Mouse (Mus musculus): ENCODE data around the gene Luc7l3. TPM values are rescaled to one million over a fixed set of nuclear protein-coding genes. Genes with fewer than 3 reads are reported as not detected.

Luc7l3 gene
- polyA plus RNA-seq, 1 experiment from 2014 or later = 165 TPM

DNA sequence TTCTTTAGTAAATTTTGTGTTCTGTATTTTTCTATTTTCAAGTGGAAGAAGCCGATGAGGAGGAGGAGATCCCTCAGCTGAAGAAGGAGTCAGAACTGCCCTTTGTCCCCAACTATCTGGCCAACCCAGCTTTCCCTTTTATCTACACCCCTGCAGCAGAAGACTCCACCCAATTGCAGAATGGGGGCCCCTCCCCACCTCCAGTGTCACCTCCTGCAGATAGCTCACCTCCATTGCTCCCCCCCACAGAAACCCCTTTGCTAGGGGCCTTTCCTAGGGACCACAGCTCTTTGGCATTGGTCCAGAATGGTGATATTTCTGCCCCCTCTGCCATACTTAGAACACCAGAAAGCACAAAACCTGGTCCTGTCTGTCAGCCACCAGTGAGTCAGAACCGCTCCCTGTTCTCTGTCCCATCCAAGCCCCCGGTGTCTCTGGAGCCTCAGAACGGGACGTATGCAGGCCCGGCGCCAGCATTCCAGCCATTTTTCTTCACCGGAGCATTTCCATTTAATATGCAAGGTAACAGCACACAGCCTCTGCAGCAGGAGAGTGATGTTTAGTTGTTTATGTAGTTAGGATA, 12.7 kb upstream of the Luc7l3 start:
- Histone ChIP-seq H3K4me3 (replicated peaks) (no peak overlapping the region), H3K4me1 (replicated peaks) (peaks cover 26% of the 10 kb centered on the region), H3K4me2 (replicated peaks) (no peak overlapping the region), H3K27ac (no peak overlapping the region), H3K27me3 (no peaks in the 10 kb centered on the region), H3K9ac (replicated peaks) (no peak overlapping the region), H3K36me3 (peaks cover 41% of the 10 kb centered on the region), H3K9me3 (no peaks in the 10 kb centered on the region)
- ATAC-seq = no peak
- WGBS = 91% methylated on average over 8 of the region's 8 CpGs

DNA sequence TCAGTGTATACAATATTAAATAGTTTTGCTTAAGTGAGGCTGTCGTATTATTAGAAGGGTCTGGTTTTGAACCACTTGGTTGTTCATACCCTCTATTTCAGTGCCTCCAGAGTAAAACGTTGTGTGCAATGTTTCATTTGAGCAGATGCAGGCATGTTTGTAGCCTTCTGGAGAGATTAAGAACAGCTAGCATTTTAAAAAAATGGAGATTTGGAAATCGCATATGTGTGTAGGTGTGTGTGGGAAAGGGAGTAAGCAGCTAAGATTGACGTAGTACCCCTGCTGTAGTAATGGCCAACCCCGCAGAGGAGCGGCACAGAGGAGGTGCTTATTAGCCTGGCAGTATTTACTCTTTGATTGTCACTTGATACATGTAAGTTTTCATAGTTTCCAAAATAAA, 10.9 kb upstream of the Luc7l3 start:
- ATAC-seq = no peak
- peaks cover 23% of the 10 kb centered on the region for H3K36me3 ChIP-seq
- WGBS = 94% methylated on average over 6 of the region's 6 CpGs
- no peak overlapping the region for H3K27ac ChIP-seq
- H3K4me1 ChIP-seq (replicated peaks) = peaks cover 36% of the 10 kb centered on the region
- no peak overlapping the region for H3K9ac ChIP-seq (replicated peaks)
- H3K27me3 ChIP-seq = no peaks in the 10 kb centered on the region
- H3K4me2 ChIP-seq (replicated peaks) = no peak overlapping the region
- no peak overlapping the region for H3K4me3 ChIP-seq (replicated peaks)
- no peaks in the 10 kb centered on the region for H3K9me3 ChIP-seq

DNA sequence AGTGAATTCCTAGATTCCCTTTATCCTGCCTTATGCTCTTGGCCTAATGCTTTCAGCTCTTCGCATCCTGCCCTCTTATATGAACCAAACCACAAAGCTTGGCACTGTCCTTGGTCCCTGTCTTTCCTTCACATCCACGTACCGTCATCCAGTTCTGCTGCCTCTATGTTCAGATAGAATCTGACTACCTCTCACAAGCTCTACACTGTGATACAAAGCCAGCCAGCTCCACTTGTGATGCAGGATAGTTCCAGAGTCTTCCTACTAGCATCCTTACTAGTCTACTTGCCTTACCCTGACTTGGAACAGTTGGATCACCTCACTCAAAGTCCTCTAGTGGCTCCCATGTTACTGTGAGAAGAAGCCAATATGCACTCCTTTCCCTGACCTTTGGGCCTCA, 8.4 kb upstream of the Luc7l3 start:
- 93% methylated on average over 3 of the region's 3 CpGs for WGBS
- peaks cover 12% of the 10 kb centered on the region for H3K36me3 ChIP-seq
- no peak overlapping the region for H3K27ac ChIP-seq
- ATAC-seq = no peak
- 0 out of 2 replicates have a peak overlapping the region, but pooled peaks have one; percentile 4 for H3K9ac ChIP-seq (replicated peaks)
- no peaks in the 10 kb centered on the region for H3K27me3 ChIP-seq
- H3K4me2 ChIP-seq (replicated peaks) = no peak overlapping the region; the same call in 1 of the 2 replicates
- no peaks in the 10 kb centered on the region for H3K9me3 ChIP-seq
- H3K4me3 ChIP-seq (replicated peaks) = no peak overlapping the region
- H3K4me1 ChIP-seq (replicated peaks) = peaks cover 46% of the 10 kb centered on the region

DNA sequence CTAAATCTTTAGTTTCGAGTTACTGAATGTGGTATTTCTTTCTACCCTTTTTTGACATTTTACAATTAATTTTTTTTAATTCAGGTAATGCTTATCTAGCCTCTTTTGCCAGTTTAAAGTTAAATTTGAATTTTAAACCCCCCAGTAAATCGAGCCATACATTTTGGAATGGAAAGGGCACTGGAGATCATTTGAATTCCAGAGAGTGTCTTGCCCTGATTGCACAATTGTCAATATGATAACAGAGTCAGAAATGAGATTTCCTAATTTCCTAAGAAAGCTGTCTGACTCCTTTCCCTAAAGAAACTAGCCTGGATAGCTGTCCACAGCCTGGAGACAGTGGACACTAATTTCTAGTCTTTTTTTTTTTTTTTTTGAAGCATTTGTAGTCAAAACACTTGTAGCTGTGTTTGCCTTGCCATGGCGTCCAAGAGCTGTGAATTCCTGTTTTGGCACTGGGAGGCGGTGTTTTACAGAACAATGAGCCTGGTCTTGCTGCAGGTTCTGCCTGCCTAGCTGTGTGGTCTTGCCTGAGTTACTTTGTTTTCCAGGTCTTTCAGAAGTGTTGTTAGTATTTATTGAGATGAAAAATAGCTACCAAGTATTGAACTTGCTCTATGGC, 7.6 kb upstream of the Luc7l3 start:
- Histone ChIP-seq H3K27me3 (no peaks in the 10 kb centered on the region), H3K4me3 (replicated peaks) (0 out of 2 replicates have a peak overlapping the region, but pooled peaks have one; percentile 6), H3K4me1 (replicated peaks) (peaks cover 46% of the 10 kb centered on the region), H3K27ac (peak overlapping the region; percentile 35), H3K9me3 (no peaks in the 10 kb centered on the region), H3K4me2 (replicated peaks) (peak overlapping the region; percentile 78), H3K9ac (replicated peaks) (0 out of 2 replicates have a peak overlapping the region, but pooled peaks have one; percentile 3), H3K36me3 (peaks cover 6% of the 10 kb centered on the region)
- no peak for ATAC-seq
- 43% methylated on average over 4 of the region's 4 CpGs for WGBS

DNA sequence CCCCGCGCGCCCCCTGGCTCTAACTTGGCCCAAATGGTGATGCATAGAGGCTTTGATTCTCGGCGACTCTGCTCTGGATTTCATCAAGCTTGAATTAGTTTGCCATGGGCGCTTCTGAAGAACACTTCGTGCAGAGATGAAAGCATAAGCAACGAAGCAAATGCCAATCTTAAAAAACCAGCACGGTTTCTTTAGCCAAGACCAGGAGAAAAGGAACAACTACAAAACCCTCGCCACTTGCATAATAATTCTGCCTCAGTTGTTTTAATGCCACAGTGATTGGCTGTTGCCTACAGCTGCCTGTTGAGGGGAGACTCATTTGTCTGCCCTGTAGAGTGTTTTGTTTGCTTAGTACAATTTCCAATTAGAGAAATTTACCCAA, 6.8 kb upstream of the Luc7l3 start:
- under 1% methylated on average over 10 of the region's 10 CpGs for WGBS
- 0 out of 2 replicates have a peak, but pooled peaks cover under 1% of the 10 kb centered on the region for H3K36me3 ChIP-seq
- no peaks in the 10 kb centered on the region for H3K9me3 ChIP-seq
- peak overlapping the region; percentile 99 for H3K27ac ChIP-seq
- ATAC-seq = no peak
- H3K9ac ChIP-seq (replicated peaks) = peak overlapping the region; percentile 95
- peak overlapping the region; percentile 70 for H3K4me3 ChIP-seq (replicated peaks)
- peaks cover 46% of the 10 kb centered on the region for H3K4me1 ChIP-seq (replicated peaks)
- no peaks in the 10 kb centered on the region for H3K27me3 ChIP-seq
- H3K4me2 ChIP-seq (replicated peaks) = peak overlapping the region; percentile 78

DNA sequence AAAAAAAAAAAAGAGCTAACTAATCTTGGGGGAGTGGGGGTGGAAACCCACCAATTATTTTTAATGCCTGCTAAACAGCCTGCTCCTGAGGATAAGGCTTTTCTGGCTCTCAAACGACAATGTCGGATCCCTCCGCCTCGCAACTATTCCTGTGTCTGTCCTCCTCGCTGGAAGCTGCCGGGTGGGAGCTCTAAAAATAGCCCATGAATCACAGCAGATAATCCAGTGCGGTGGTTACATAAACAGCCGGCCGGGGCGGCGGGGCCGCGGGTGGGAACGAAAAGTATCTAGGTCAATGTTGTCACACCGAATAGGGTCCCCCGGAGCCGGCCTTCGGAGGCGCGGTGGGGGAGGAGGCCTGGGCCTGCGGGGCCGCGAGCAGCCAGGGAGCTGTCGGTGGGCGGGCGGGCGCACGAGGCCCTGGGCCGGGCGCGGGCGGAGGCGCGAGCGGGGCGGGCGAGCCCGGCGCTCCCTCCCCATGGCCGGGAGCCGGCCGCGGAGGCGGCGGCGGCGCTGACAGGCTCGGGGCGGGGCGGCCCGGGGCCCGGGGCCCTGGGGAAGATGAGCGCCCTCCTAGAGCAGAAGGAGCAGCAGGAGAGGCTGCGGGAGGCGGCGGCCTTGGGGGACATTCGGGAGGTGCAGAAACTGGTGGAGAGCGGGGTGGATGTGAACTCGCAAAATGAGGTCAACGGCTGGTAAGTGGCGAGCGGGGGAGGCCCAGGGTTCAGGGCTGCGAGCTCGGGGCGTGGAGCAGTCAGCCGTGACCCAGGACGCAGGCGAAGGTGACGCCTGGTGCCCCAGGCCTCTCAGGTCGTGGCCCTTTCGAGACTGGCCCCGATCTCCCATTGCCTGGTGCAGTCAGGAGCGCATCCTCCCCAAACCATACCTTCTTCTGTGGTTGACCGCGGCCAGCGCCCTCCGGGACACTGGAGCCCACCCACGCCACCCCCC, 6.2 kb upstream of the Luc7l3 start, which contains the start of gene Ankrd40:
Gene Ankrd40, plus strand, starts transcription at position 309 of the 951 bp plus-strand sequence.
- no peaks in the 10 kb centered on the region for H3K27me3 ChIP-seq
- no peaks in the 10 kb centered on the region for H3K9me3 ChIP-seq
- H3K4me1 ChIP-seq (replicated peaks) = peaks cover 48% of the 10 kb centered on the region
- peak within 1 kb of the TSS; percentile 99 for H3K27ac ChIP-seq
- 1% methylated on average over 68 of the region's 78 CpGs for WGBS
- peak within 1 kb of the TSS; percentile 78 for H3K4me2 ChIP-seq (replicated peaks)
- H3K9ac ChIP-seq (replicated peaks) = peak within 1 kb of the TSS; percentile 95
- peak; percentile 90 for ATAC-seq
- peak within 1 kb of the TSS; percentile 70 for H3K4me3 ChIP-seq (replicated peaks)
- no peaks in the 10 kb centered on the region for H3K36me3 ChIP-seq

DNA sequence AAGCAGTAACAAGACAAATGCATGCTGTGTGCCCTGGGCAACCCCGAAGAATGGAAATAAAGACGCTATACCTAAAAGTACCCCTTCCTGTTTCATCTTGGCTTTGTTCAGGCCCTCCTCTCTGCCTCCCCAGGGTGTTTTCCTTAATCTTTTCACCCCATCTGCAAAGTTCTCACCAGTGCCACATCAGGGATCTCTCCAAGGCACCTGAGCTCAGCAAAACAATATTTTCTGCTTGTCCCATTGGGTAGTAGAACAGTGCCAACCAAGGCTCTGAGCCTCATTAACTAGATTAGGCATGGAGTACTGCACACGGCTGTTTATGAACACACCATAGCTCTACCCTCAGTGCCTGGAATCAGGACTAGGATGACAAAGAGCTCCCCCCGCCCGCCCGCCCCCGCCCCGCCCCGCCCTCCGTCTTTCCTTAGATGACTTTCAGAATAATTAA, 5.2 kb upstream of the Luc7l3 start:
- under 1% methylated on average over 10 of the region's 10 CpGs for WGBS
- peak; percentile 86 for ATAC-seq
- Histone ChIP-seq H3K27ac (peak overlapping the region; percentile 99), H3K4me2 (replicated peaks) (peak overlapping the region; percentile 78), H3K4me1 (replicated peaks) (peaks cover 52% of the 10 kb centered on the region), H3K4me3 (replicated peaks) (peak overlapping the region; percentile 70), H3K9me3 (no peaks in the 10 kb centered on the region), H3K27me3 (no peaks in the 10 kb centered on the region), H3K9ac (replicated peaks) (peak overlapping the region; percentile 60), H3K36me3 (no peaks in the 10 kb centered on the region)

DNA sequence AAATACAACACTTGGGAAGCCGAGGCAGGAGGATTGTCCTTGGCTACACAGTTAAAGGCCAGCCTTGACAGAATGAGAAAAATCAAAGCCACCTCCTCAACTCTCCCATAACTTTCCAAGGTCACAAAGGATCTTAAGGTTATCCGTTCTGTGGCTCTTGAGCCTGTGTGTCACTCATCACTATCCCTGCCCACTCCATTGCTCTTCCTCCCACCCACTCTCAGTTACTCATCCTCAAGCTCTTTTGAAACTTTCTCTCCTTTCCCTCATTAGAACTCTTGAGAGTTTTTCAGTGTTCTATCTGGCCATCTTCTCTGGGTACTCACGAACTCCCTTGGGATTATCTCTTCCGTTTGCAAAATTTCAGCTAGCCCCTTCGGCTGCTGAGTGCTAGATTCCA, 2.8 kb upstream of the Luc7l3 start:
- no peak for ATAC-seq
- 88% methylated on average over 5 of the region's 5 CpGs for WGBS
- peaks cover 41% of the 10 kb centered on the region for H3K4me1 ChIP-seq (replicated peaks)
- no peak overlapping the region for H3K27ac ChIP-seq
- H3K4me2 ChIP-seq (replicated peaks) = no peak overlapping the region
- no peaks in the 10 kb centered on the region for H3K36me3 ChIP-seq
- no peak overlapping the region for H3K4me3 ChIP-seq (replicated peaks)
- no peak overlapping the region for H3K9ac ChIP-seq (replicated peaks)
- H3K9me3 ChIP-seq = no peaks in the 10 kb centered on the region
- no peaks in the 10 kb centered on the region for H3K27me3 ChIP-seq

DNA sequence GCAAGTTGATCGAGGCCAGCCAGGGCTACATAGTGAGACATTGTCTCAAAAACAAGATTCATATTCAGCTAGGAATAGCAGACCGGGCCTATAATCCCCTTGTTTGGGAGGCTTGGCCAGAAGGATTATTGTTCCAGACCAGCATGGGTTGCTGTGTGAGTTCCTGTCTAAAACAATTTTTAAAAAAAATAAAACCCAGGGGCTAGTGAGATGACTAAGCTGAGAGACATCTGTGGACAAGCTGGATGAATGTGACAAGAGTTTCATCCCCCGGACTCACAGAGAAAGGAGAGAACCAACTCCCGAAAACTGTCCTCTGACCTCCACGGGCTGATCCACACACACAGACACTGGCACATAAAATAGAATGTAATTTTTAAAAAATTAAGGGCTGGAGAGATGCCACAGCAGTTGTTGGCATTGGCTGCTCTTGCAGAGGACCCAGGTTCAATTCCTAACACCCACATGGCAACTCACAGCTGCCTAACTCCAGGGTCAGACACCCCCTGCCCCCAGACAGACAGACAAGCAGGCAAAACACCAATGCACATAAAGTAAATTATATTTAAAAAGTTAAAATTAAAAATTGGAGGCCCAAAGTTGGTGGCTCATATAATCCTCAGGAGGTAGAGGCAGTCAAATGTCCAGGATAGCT, 1.6 kb upstream of the Luc7l3 start:
- ATAC-seq = no peak
- Histone ChIP-seq H3K4me2 (replicated peaks) (no peak overlapping the region), H3K9ac (replicated peaks) (no peak overlapping the region), H3K27ac (peak overlapping the region; percentile 98; the same call in 1 of the 2 replicates), H3K4me3 (replicated peaks) (no peak overlapping the region), H3K9me3 (no peaks in the 10 kb centered on the region), H3K27me3 (no peaks in the 10 kb centered on the region), H3K36me3 (peaks cover 3% of the 10 kb centered on the region; the same call in 1 of the 2 replicates), H3K4me1 (replicated peaks) (peaks cover 40% of the 10 kb centered on the region)
- WGBS = 52% methylated on average over 5 of the region's 5 CpGs

DNA sequence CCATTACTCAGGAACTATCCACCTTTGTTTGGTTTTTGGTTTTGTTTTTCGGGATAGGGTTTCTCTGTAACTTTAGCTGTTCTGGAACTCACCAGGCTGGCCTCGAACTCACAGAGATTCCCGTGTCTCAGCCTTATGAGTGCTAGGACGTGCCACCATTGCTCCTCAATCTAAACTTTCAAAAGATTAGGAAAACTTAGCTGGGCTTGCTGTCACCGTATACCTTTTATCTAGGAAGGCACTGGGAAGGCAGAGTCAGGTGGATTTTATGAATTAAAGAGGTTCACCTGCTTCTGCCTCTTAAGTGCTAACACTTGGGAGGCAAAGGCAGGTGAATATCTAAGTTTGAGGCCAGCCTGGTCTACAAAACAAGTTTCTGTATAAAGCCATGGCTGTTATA, 848 bp upstream of the Luc7l3 start:
- Histone ChIP-seq H3K9ac (replicated peaks) (peak overlapping the region; percentile 99), H3K4me3 (replicated peaks) (peak overlapping the region; percentile 99), H3K27me3 (no peaks in the 10 kb centered on the region), H3K4me2 (replicated peaks) (peak overlapping the region; percentile 90), H3K9me3 (no peaks in the 10 kb centered on the region), H3K36me3 (peaks cover 3% of the 10 kb centered on the region; the same call in 1 of the 2 replicates), H3K27ac (peak overlapping the region; percentile 98), H3K4me1 (replicated peaks) (peaks cover 47% of the 10 kb centered on the region)
- no peak for ATAC-seq
- 37% methylated on average over 5 of the region's 5 CpGs for WGBS
